Mouse (Mus musculus): ENCODE data around the gene Dnajb2. TPM values are rescaled to one million over a fixed set of nuclear protein-coding genes. Genes with fewer than 3 reads are reported as not detected.
"Not testable (repeated sequence)": the region's sequence is repeated elsewhere in the genome, so short reads cannot be mapped to it uniquely, and the experiment has no call there.

The Dnajb2 gene
- polyA plus RNA-seq, 1 experiment: 27.6 TPM

GRCm38 (mm10) chr1:75226138-75226537 lies 10.1 kb upstream of the Dnajb2 start:
- H3K4me1 ChIP-seq (ENCODE audit: control insufficient read depth): peaks cover 67% of the 10 kb centered on the region

GRCm38 (mm10) chr1:75227653-75228052 lies 8.6 kb upstream of the Dnajb2 start:
- Histone ChIP-seq H3K27me3 (ENCODE audit: control insufficient read depth) (peaks cover 3% of the 10 kb centered on the region; the same call in 1 of the 2 replicates), H3K4me3 (replicated peaks) (no peak overlapping the region), H3K36me3 (ENCODE audit: control insufficient read depth) (no peaks in the 10 kb centered on the region), H3K4me1 (ENCODE audit: control insufficient read depth) (peaks cover 80% of the 10 kb centered on the region), H3K9me3 (ENCODE audit: control insufficient read depth, low read length) (no peaks in the 10 kb centered on the region)
- TF ChIP-seq GATA1 (IDR thresholded peaks at IDR 0.05; ENCODE audit: low read length): no peak

More at GRCm38 (mm10) chr1:75226138-75226537, 10.1 kb upstream of the Dnajb2 start:
- H3K4me3 ChIP-seq (replicated peaks): no peak overlapping the region
- H3K27me3 ChIP-seq (ENCODE audit: control insufficient read depth): peaks cover 10% of the 10 kb centered on the region
- H3K9me3 ChIP-seq (ENCODE audit: control insufficient read depth, low read length): no peaks in the 10 kb centered on the region
- TF ChIP-seq GATA1 (IDR thresholded peaks at IDR 0.05; ENCODE audit: low read length) (no peak), TAL1 (IDR thresholded peaks at IDR 0.05; ENCODE audit: low read length) (no peak)
- H3K36me3 ChIP-seq (ENCODE audit: control insufficient read depth): no peaks in the 10 kb centered on the region

GRCm38 (mm10) chr1:75229158-75229557 lies 7.0 kb upstream of the Dnajb2 start:
- H3K27me3 ChIP-seq (ENCODE audit: control insufficient read depth): no peaks in the 10 kb centered on the region
- peak overlapping the region; percentile 37 for H3K4me3 ChIP-seq (replicated peaks)
- H3K36me3 ChIP-seq (ENCODE audit: control insufficient read depth): no peaks in the 10 kb centered on the region
- peaks cover 84% of the 10 kb centered on the region for H3K4me1 ChIP-seq (ENCODE audit: control insufficient read depth)
- no peaks in the 10 kb centered on the region for H3K9me3 ChIP-seq (ENCODE audit: control insufficient read depth, low read length)
- TF ChIP-seq GATA1 (IDR thresholded peaks at IDR 0.05; ENCODE audit: low read length) (no peak), TAL1 (IDR thresholded peaks at IDR 0.05; ENCODE audit: low read length) (peak; percentile 50)

GRCm38 (mm10) chr1:75230335-75230994 lies 5.7 kb upstream of the Dnajb2 start:
- Histone ChIP-seq H3K9me3 (ENCODE audit: control insufficient read depth, low read length) (no peaks in the 10 kb centered on the region), H3K27me3 (ENCODE audit: control insufficient read depth) (no peaks in the 10 kb centered on the region), H3K4me1 (ENCODE audit: control insufficient read depth) (peaks cover 91% of the 10 kb centered on the region), H3K4me3 (replicated peaks) (peak overlapping the region; percentile 32), H3K36me3 (ENCODE audit: control insufficient read depth) (no peaks in the 10 kb centered on the region)
- TF ChIP-seq GATA1 (IDR thresholded peaks at IDR 0.05; ENCODE audit: low read length): no peak
- TF ChIP-seq TAL1 (IDR thresholded peaks at IDR 0.05; ENCODE audit: low read length): no peak

- no peak overlapping the region for H3K4me3 ChIP-seq (replicated peaks)
These were observed 5.0 kb upstream of the Dnajb2 start for GRCm38 (mm10) chr1:75231224-75231623.

GRCm38 (mm10) chr1:75231664-75232152 lies 4.5 kb upstream of the Dnajb2 start, which contains the start of gene A630095N17Rik:
Gene A630095N17Rik, minus strand, starts transcription at chr1:75232102.
- TF ChIP-seq TAL1 (IDR thresholded peaks at IDR 0.05; ENCODE audit: low read length) (no peak), GATA1 (IDR thresholded peaks at IDR 0.05; ENCODE audit: low read length) (no peak)
- Histone ChIP-seq H3K36me3 (ENCODE audit: control insufficient read depth) (no peaks in the 10 kb centered on the region), H3K4me3 (replicated peaks) (no peak within 1 kb of the TSS), H3K27me3 (ENCODE audit: control insufficient read depth) (no peaks in the 10 kb centered on the region), H3K4me1 (ENCODE audit: control insufficient read depth) (peaks cover 89% of the 10 kb centered on the region), H3K9me3 (ENCODE audit: control insufficient read depth, low read length) (no peaks in the 10 kb centered on the region)

More at GRCm38 (mm10) chr1:75231224-75231623, 5.0 kb upstream of the Dnajb2 start:
- Histone ChIP-seq H3K36me3 (ENCODE audit: control insufficient read depth) (no peaks in the 10 kb centered on the region), H3K4me1 (ENCODE audit: control insufficient read depth) (peaks cover 91% of the 10 kb centered on the region), H3K9me3 (ENCODE audit: control insufficient read depth, low read length) (no peaks in the 10 kb centered on the region), H3K27me3 (ENCODE audit: control insufficient read depth) (no peaks in the 10 kb centered on the region)
- no peak for TF ChIP-seq GATA1 (IDR thresholded peaks at IDR 0.05; ENCODE audit: low read length)
- TF ChIP-seq TAL1 (IDR thresholded peaks at IDR 0.05; ENCODE audit: low read length): no peak

- not testable (repeated sequence) for H3K4me3 ChIP-seq (replicated peaks); H3K36me3 ChIP-seq (ENCODE audit: control insufficient read depth); H3K27me3 ChIP-seq (ENCODE audit: control insufficient read depth); H3K9me3 ChIP-seq (ENCODE audit: control insufficient read depth, low read length)
- H3K4me1 ChIP-seq (ENCODE audit: control insufficient read depth): peaks cover 89% of the 10 kb centered on the region
These were observed 3.7 kb upstream of the Dnajb2 start for GRCm38 (mm10) chr1:75232489-75232888.

GRCm38 (mm10) chr1:75234606-75235005 lies 1.6 kb upstream of the Dnajb2 start:
- Histone ChIP-seq H3K27me3 (ENCODE audit: control insufficient read depth) (no peaks in the 10 kb centered on the region), H3K4me3 (replicated peaks) (peak overlapping the region; percentile 69), H3K4me1 (ENCODE audit: control insufficient read depth) (peaks cover 89% of the 10 kb centered on the region), H3K9me3 (ENCODE audit: control insufficient read depth, low read length) (no peaks in the 10 kb centered on the region), H3K36me3 (ENCODE audit: control insufficient read depth) (peaks cover 25% of the 10 kb centered on the region)
- TF ChIP-seq TAL1 (IDR thresholded peaks at IDR 0.05; ENCODE audit: low read length) (no peak), GATA1 (IDR thresholded peaks at IDR 0.05; ENCODE audit: low read length) (no peak)

- Histone ChIP-seq H3K27me3 (ENCODE audit: control insufficient read depth) (no peaks in the 10 kb centered on the region), H3K36me3 (ENCODE audit: control insufficient read depth) (peaks cover 75% of the 10 kb centered on the region), H3K9me3 (ENCODE audit: control insufficient read depth, low read length) (no peaks in the 10 kb centered on the region), H3K4me1 (ENCODE audit: control insufficient read depth) (peaks cover 72% of the 10 kb centered on the region), H3K4me3 (replicated peaks) (no peak overlapping the region)
- TF ChIP-seq TAL1 (IDR thresholded peaks at IDR 0.05; ENCODE audit: low read length) (no peak), GATA1 (IDR thresholded peaks at IDR 0.05; ENCODE audit: low read length) (no peak)
These were observed 3.4 kb downstream of the Dnajb2 start for GRCm38 (mm10) chr1:75239591-75239990.

Data from erythroblast, embryonic 14.5 days (primary cell).